Mouse (Mus musculus): ENCODE measurements around the gene Zbtb8os.

Gene Zbtb8os

DNA sequence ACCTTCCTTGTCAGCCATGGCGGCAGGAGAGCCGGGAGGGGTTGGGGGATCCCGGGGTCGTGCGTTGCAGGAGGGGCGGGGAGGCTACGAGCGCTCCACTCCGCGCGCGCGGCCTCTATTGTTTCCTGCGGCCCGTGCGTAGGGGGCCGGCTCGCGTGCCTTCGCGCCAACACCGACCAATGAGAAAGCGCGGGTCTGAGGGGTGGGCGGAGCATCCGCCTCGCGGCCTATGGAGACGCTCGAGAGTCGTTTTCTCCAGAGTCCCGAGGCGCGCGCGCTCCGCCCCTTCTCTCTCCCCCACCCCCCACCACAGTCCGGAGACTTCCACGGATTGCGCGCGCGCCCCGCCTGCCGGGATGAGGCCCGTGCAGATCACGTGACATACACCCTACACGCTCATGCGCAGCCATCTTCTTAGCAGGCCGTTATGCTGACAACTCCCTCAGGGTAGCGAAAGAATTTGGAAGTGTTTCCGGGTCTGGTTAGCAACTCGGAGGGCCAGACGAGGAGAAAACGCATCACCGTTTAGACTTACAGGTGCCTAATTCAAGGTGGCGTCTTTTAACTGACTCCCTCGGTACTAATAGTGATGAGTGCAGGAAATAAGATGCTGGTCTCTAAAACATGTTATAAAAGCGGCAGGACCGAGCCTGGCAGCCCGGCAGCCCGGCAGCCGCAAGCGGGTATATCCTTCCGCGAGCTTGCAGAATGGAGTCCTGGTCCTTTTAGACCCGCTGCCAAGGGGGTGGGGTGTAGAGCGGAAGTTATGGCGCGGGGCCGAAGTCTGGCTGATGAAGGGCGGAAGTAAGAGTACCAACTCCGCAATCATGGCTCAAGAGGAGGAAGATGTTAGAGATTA lies at the start of gene Zbtb8os, which contains the start of gene Rbbp4:
Zbtb8os (plus strand) TSS at position 480 of the 859 bp plus-strand sequence.
Rbbp4 (minus strand) TSS at position 155 of the 859 bp plus-strand sequence.
- DNase-seq (ENCODE audit: low spot score in 2 of 2): peak; percentile 96 to 98

- no peak for DNase-seq (ENCODE audit: low spot score in 2 of 2)
Observed at GRCm38 (mm10) chr4:129286001-129286682, 49.4 kb upstream of the Zbtb8os start.

GRCm38 (mm10) chr4:129286683-129287471 lies 48.6 kb upstream of the Zbtb8os start:
- no peak for DNase-seq (ENCODE audit: low spot score in 2 of 2)

- DNase-seq (ENCODE audit: low spot score in 2 of 2): peak; percentile 40 to 60
Observed at GRCm38 (mm10) chr4:129287472-129287981, 48.0 kb upstream of the Zbtb8os start, which contains the start of gene Sync. Gene Sync, plus strand, starts transcription at chr4:129287617.

DNA sequence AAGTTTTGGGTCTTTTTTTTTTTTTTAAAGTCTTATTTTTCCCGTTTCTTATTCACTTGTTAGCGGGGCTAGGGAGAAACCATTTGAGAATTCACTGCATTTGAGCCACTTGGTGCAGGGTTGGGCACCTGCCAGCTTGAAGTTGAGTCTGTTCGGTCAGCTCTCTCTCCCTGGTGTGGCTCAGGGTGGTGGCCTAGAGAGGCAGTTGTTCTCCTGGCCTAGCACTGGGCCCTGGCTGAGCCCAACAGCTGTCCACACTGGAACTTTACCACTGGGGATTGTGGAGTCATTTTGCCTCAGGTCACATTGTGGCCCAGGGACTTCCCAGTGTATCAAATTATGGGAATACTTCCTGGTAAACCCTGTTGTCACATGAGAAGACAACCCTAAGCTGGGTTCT lies 47.4 kb upstream of the Zbtb8os start:
- no peak for DNase-seq (ENCODE audit: low spot score in 2 of 2)

- DNase-seq (ENCODE audit: low spot score in 2 of 2): no peak
Observed at GRCm38 (mm10) chr4:129289671-129290070, 45.8 kb upstream of the Zbtb8os start.

DNA sequence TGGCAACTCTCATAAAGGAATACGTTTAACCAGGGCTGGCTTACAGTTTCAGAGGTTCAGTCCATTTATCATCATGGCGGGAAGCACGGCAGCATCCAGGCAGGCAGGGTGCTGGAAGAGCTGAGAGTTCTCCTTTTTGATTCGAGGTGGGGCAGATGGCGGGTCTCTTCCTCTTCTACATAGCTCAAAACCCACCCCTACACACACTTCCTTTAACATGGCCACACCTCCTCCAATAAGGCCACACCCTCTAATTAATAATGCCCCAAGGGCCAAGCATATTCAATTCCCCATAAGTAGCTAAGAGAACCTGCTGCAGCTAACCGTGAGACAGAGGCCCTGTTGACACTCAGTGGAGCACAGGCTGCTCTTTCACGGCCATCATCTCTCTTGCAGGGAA lies 42.7 kb upstream of the Zbtb8os start:
- no peak for DNase-seq (ENCODE audit: low spot score in 2 of 2)

DNA sequence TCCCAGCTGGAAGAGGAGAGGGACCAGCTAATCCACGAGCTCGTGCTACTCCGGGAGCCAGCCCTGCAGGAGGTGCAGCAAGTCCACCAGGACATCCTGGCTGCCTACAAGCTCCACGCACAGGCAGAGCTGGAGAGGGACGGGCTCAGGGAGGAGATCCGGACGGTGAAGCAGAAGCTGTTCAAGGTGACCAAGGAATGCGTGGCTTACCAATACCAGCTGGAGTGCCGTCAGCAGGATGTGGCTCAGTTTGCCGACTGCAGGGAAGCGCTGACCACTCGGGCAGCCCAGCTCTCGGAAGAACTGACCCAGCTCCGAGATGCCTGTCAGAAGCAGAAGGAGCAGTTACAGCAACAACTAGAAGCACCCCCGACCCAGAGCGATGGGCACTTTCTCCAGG lies 41.8 kb upstream of the Zbtb8os start:
- no peak for DNase-seq (ENCODE audit: low spot score in 2 of 2)

- DNase-seq (ENCODE audit: low spot score in 2 of 2): no peak
Observed at GRCm38 (mm10) chr4:129295188-129295587, 40.3 kb upstream of the Zbtb8os start.

- DNase-seq (ENCODE audit: low spot score in 2 of 2): no peak
Observed at GRCm38 (mm10) chr4:129296066-129296465, 39.4 kb upstream of the Zbtb8os start.

DNA sequence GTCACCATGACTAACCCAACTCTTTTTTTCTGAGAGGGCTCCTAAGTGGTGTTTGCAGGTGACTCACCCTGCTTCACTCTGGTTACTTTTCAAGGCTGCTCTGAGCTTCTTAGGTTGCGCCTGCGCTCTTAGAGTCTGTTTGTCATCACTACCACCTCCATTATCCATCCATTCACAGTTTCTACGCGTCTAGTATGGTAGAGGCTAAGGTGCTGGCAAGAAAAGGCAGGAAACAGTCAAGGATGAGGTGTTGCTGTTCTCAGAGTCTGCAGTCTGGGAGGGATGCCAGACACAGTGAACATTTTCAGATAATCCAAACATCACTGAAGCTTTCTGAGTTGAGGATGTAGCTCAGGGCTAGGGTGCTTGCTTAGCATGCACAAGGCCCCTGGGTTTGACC lies 37.8 kb upstream of the Zbtb8os start:
- no peak for DNase-seq (ENCODE audit: low spot score in 2 of 2)

DNA sequence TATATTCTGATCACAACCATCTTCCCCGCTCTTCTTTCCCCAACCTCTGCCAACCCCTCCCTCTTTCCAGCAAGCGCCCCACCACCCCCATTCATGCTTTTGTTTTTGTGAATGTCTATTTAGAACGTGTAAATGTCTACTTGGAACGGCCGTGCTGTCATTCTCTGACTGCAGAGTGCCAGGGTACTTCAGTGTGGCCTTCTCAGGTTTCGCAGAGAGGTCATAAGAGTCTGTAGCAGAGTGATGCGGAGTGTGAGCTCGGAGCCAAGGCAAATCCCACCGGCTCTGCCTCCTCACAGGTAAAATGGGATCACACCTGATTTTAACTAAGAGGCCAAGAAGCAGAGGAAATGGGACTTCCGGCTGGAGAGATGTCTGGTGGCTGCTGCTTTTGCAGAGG lies 36.4 kb upstream of the Zbtb8os start:
- no peak for DNase-seq (ENCODE audit: low spot score in 2 of 2)

- no peak for DNase-seq (ENCODE audit: low spot score in 2 of 2)
Observed at GRCm38 (mm10) chr4:129303401-129303800, 32.1 kb upstream of the Zbtb8os start.

DNA sequence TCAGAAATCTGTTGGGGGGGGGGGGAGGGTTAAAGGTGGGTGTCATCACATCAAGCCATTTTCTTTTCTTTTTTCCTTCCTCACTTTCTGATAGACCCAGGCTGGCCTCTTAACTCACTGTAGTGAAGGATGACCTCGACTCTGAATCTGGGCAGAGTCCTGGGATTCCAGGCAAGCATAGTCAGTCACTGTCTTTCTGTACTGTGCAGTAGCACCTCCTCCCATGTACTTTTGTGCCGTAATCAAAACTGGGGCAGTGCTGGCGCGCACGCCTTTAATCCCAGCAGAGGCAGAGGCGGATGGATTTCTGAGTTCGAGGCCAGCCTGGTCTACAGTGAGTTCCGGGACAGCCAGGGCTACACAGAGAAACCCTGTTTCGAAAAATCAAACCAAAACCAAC lies 31.7 kb upstream of the Zbtb8os start:
- no peak for DNase-seq (ENCODE audit: low spot score in 2 of 2)

GRCm38 (mm10) chr4:129304306-129304705 lies 31.2 kb upstream of the Zbtb8os start:
- no peak for DNase-seq (ENCODE audit: low spot score in 2 of 2)

DNA sequence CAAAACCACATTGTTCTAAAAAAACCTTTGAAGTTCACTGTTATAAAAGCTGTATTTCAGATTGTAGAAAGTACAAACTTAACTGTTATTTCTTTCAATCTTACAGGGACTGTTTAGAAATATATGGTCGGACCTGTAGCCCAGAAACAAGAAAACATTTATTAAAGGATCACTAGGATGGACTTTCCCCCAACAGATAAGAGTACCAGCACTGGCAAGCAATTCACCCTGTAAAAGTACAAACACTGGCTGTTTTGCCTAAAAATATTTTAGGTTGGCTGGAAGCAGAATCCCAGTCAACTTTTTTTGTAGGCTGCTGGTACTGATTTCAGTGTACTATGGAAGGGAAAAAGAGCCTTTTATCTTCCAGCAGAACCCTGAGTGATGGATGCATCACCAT lies 27.6 kb upstream of the Zbtb8os start:
- no peak for DNase-seq (ENCODE audit: low spot score in 2 of 2)

DNA sequence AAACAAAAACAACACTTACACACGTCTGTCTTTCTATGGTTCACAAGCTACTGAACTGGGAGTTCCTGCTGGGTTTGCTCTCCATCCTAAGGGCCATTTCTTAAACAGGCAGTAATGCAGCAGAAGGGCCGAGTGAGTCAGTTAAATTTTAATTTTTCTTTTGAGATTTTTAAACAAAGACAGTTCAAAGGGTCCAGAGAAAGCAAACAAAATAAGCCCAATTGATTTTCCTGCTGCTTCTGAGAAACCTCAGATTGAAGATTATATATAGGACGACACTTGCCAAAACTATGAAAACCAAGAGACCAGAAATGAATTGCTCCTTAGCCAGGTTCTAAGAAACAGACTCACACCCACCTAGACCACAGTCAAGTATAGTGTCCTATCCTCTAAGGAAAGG lies 21.6 kb upstream of the Zbtb8os start:
- DNase-seq (ENCODE audit: low spot score in 2 of 2): no peak

DNA sequence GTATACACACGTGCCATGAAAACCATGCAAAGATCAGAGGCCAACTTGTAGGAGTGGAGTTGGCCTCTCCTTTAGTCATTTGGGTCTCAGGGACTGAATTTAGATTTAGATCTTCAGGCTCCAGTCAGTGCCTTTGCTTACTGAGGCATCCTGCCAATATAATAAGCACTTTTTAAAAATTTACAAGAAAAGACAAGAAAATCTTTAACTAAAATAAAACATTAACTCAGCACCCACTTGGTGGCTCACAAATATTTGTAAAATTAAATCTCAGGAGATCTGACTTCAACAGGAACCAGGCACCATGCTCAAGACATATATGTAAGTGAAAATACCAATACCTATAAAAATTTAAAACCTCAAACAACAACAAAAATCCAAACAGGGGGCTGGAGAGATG lies 14.6 kb upstream of the Zbtb8os start:
- DNase-seq (ENCODE audit: low spot score in 2 of 2): no peak

DNA sequence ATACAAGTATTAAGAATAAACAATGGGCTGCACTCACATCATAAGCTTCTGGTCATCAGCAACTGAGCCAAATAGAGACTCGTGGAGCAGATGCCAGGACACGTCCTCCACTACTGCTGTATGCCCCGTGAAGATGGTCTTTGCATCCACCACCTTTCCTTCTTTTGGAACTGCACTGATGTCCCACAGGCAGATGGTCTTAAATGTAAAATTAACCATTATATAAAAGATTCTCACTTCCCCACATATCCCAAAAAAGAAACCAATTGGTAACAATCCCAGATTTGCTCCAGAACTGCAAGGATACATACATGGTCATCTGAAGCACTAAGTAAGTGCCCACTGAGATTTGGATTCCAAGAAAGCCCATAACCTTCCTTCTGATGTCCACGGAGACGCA lies 13.5 kb upstream of the Zbtb8os start:
- DNase-seq (ENCODE audit: low spot score in 2 of 2): no peak

DNA sequence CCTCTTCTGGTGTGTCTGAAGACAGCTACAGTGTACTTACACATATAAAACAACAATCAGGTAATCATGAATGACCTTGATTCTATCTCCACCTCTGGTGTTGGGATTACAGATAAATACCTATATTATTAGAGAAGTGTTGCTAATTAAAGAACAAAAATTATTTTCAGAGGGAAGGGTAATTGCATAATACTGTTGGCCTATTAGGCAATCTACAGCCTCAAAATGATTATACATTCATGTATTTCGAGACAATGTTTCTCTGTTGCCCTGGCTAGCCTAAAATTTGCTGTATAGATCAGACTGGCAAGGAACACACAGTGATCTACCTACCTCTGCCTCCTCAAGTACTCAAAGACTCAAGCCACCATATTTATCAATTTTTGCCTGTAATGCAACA lies 12.0 kb upstream of the Zbtb8os start:
- no peak for DNase-seq (ENCODE audit: low spot score in 2 of 2)

DNA sequence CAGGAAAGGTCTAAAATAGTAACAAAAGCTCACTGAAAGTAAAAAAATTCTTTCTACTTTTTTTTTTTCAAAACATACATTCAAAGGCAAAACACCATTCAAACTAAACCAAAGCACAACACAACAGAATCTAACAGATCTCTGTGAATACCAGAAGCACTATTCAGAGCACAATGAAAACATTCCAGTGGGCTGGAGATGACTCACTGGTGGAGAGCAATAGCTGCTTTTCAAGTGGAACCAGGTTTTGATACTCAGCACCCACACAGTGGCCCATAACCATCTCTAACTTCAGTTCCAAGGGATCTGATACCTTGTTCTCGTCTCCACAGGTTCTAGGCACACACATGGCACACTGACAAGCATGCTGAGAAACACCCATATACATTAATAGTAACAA lies 10.7 kb upstream of the Zbtb8os start:
- no peak for DNase-seq (ENCODE audit: low spot score in 2 of 2)

DNA sequence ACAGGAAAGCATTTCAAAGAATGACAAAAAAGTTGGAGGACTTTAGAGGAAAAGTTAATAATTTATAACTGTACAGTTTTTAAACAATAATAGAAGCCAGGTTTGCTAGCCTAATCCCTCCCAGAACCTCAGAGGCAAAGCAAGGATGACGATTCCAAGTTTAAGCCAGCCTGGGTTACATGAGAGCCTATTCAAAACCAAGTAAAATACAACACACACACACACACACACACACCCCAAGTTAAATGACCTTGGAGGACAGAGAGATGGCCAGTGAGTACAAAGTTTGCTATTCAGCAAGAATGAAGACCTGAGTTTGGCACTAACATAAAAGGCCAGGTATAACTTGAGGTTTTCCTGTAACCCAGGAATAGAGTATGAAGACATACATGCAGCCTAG lies 9.3 kb upstream of the Zbtb8os start:
- no peak for DNase-seq (ENCODE audit: low spot score in 2 of 2)

Data from urinary bladder, postnatal 4 days (tissue).